In the genomic region with DNA sequence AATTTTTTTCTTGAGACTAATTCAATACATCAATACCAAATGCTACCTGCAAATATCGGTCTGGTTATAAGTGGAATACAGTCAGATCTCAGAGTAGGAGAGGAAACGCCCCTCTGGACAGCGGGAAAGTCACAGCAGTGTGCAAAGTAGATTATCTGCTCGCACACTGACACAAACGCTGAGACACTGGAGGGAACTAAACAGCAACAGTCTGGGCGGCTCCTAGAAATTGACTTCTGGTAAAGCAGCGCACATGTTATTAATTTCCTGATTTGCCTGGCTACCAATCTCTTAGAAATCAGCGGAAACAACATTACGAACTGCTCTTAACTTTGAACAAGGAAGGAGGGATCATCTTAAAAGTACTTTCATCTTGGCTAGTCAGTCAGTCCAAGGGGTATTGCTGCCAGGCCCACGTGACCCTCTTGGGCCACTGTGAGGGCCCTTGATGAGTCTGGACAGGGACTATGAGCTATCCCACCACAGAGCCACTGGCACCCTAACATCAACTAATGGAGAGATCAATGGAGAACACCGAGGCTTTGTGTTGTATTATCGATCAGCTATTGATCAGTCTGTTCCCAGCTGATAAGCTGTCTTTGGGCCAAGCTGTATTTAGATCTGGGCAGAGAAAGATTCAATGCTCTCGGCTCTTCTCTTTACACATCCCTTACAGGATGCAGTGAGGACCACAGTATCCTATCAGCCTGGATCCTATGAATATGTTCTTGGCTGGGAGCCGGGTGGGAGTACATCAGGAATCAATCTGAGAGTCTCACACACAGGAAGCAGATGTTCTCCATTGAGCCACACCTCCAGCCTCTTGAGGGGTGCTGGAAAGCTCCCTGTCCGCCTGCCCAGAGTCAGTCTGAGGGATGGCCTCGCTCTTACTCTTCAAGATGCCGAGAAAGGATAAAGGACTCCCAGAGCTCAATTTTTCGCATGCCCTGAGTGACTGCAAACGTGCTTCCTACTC, we compare ENCODE assay signal across 12 mouse cellular contexts. TPM values are rescaled to one million over a fixed set of nuclear protein-coding genes. Genes with fewer than 3 reads are reported as not detected.
DNase-seq lines count a peak whose midpoint lies in the region; ATAC-seq lines count a peak whose summit lies in the region.
"Had no signal": no experiment of that assay in that cellular context is flagged by ENCODE, and none has a peak within 500 bp of the region (broad histone marks: within the 10 kb centered on the region; RNA-seq: fewer than 3 reads in every experiment).

No protein-coding gene starts in this region.

- peak overlapping the region; percentile 60; the same call in 1 of the 2 replicates for H3K27ac ChIP-seq in embryonic facial prominence, embryonic 15.5 days (replicated peaks)
- no peak overlapping the region for H3K27ac ChIP-seq in liver, embryonic 11.5 days (ENCODE audit: low read depth, low read length)
- no peak overlapping the region for H3K27ac ChIP-seq in midbrain, embryonic 14.5 days (replicated peaks; ENCODE audit: low read depth, low read length)
- H3K27ac ChIP-seq: intestine, embryonic 15.5 days had no signal

- WGBS in embryonic facial prominence, embryonic 15.5 days, result 34% methylated on average over 19 of the region's 19 CpGs
- 66% methylated on average over 19 of the region's 19 CpGs for WGBS in liver, embryonic 11.5 days
- WGBS in midbrain, embryonic 14.5 days, result 78% methylated on average over 19 of the region's 19 CpGs

- H3K4me1 ChIP-seq in embryonic facial prominence, embryonic 15.5 days, result peaks cover 19% of the 10 kb centered on the region
- H3K4me1 ChIP-seq in liver, embryonic 11.5 days (replicated peaks; ENCODE audit: control insufficient read depth, insufficient read depth, low read length), result peaks cover 8% of the 10 kb centered on the region; the same call in 1 of the 2 replicates
- no peaks in the 10 kb centered on the region; the same call in 1 of the 2 replicates for H3K4me1 ChIP-seq in midbrain, embryonic 14.5 days (ENCODE audit: control insufficient read depth, insufficient read depth, low read length)

- no peak overlapping the region for H3K9ac ChIP-seq in embryonic facial prominence, embryonic 15.5 days
- H3K9ac ChIP-seq in liver, embryonic 11.5 days (ENCODE audit: low read depth, low read length), result no peak overlapping the region
- H3K9ac ChIP-seq in midbrain, embryonic 14.5 days (replicated peaks; ENCODE audit: low read length), result no peak overlapping the region
- H3K9ac ChIP-seq: intestine, embryonic 15.5 days had no signal

- no peaks in the 10 kb centered on the region for H3K9me3 ChIP-seq in embryonic facial prominence, embryonic 15.5 days (replicated peaks)
- H3K9me3 ChIP-seq in liver, embryonic 11.5 days (ENCODE audit: control insufficient read depth, low read length), result no peaks in the 10 kb centered on the region
- no peaks in the 10 kb centered on the region for H3K9me3 ChIP-seq in midbrain, embryonic 14.5 days (ENCODE audit: control insufficient read depth, low read length)
- H3K9me3 ChIP-seq: intestine, embryonic 15.5 days; megakaryocyte, embryonic 14.5 days had no signal

- H3K36me3 ChIP-seq in embryonic facial prominence, embryonic 15.5 days, result no peaks in the 10 kb centered on the region
- H3K36me3 ChIP-seq in liver, embryonic 11.5 days (ENCODE audit: control insufficient read depth, insufficient read depth, low read length), result no peaks in the 10 kb centered on the region
- H3K36me3 ChIP-seq in midbrain, embryonic 14.5 days (ENCODE audit: control insufficient read depth, insufficient read depth, low read length), result no peaks in the 10 kb centered on the region
- H3K36me3 ChIP-seq: intestine, embryonic 15.5 days had no signal

- no peak overlapping the region for H3K4me3 ChIP-seq in embryonic facial prominence, embryonic 15.5 days (replicated peaks)
- no peak overlapping the region for H3K4me3 ChIP-seq in liver, embryonic 11.5 days (ENCODE audit: low read depth, low read length)
- no peak overlapping the region for H3K4me3 ChIP-seq in midbrain, embryonic 14.5 days (replicated peaks; ENCODE audit: low read depth, low read length)
- H3K4me3 ChIP-seq: intestine, embryonic 15.5 days; megakaryocyte, embryonic 14.5 days had no signal

- no peaks in the 10 kb centered on the region for H3K27me3 ChIP-seq in embryonic facial prominence, embryonic 15.5 days
- no peaks in the 10 kb centered on the region for H3K27me3 ChIP-seq in liver, embryonic 11.5 days (replicated peaks; ENCODE audit: control insufficient read depth, insufficient read depth, low read length)
- H3K27me3 ChIP-seq in midbrain, embryonic 14.5 days (ENCODE audit: control insufficient read depth, insufficient read depth, low read length), result no peaks in the 10 kb centered on the region
- H3K27me3 ChIP-seq: intestine, embryonic 15.5 days had no signal

- DNase-seq in gastrocnemius, adult 18-20 months (ENCODE audit: low spot score), result peak; percentile 32
- no peak for DNase-seq in gastrocnemius, postnatal 36 days
- no peak for DNase-seq in liver, embryonic 11.5 days (ENCODE audit: low spot score)
- peak; percentile 69 for DNase-seq in lung, postnatal 36 days
- DNase-seq in midbrain, embryonic 14.5 days, result no peak
- no peak for DNase-seq in heart, adult 11 months
- DNase-seq: cerebellum, adult 9-11 months; kidney, postnatal 36 days had no signal

- ATAC-seq in embryonic facial prominence, embryonic 15.5 days (ENCODE audit: insufficient number of reproducible peaks, low FRiP score, low TSS enrichment, low read depth), result peak; percentile 55; the same call in 1 of the 2 replicates
- peak; percentile 32; the same call in 1 of the 2 replicates for ATAC-seq in liver, embryonic 11.5 days (replicated peaks; ENCODE audit: low FRiP score)
- ATAC-seq in midbrain, embryonic 14.5 days (ENCODE audit: low FRiP score, low TSS enrichment), result no peak
- ATAC-seq in erythroid progenitor cell, adult 5-6 weeks (replicated peaks; ENCODE audit: low FRiP score, poor library complexity, severe bottlenecking), result no peak
- ATAC-seq: intestine, embryonic 15.5 days had no signal

- H3K4me2 ChIP-seq in embryonic facial prominence, embryonic 15.5 days (replicated peaks), result peak overlapping the region; percentile 21; the same call in 1 of the 2 replicates
- H3K4me2 ChIP-seq in liver, embryonic 11.5 days, result no peak overlapping the region
- no peak overlapping the region for H3K4me2 ChIP-seq in midbrain, embryonic 14.5 days (ENCODE audit: low read length)
- H3K4me2 ChIP-seq: intestine, embryonic 15.5 days had no signal

- intact Hi-C loops in gastrocnemius, postnatal 36 days (cut with DNase I), result no loop called here

RNA-seq across cellular contexts. Expression of a gene that starts 28.3 kb away (rescaled TPM):
- 1 to 10 TPM; 3.7 to 4.2 TPM for total RNA-seq in gastrocnemius, adult 18-20 months (2021)
- total RNA-seq in gastrocnemius, postnatal 36 days (2021), result 1 to 10 TPM; 1.9 to 2.2 TPM
- polyA plus RNA-seq in embryonic facial prominence, embryonic 15.5 days (2015; fragmentation: Nextera tagmentation; extraction: Ambion mirVana), result 5.2 and 5.4 TPM in 2 replicates
- 2.1 and 2.3 TPM in 2 replicates for polyA plus RNA-seq in liver, embryonic 11.5 days (2014; fragmentation: Nextera tagmentation; extraction: Ambion mirVana)
- polyA plus RNA-seq in midbrain, embryonic 14.5 days (2014; fragmentation: Nextera tagmentation; extraction: Ambion mirVana), result 3.8 and 5.1 TPM in 2 replicates
- total RNA-seq in erythroid progenitor cell, adult 5-6 weeks (2015; ENCODE audit: low replicate concordance), result 0.72 and 1.7 TPM in 2 replicates
- 2.7 TPM in 1 of 2 replicates, not detected in the other for total RNA-seq in erythroid progenitor cell, adult 5-6 weeks (2017; ENCODE audit: low replicate concordance)

Comparison
In these comparisons a context has a peak if more than half of its experiments do, and no peak if none do; other contexts are left out.
1. DNase-seq: peak in gastrocnemius, adult 18-20 months (single experiment) and lung, postnatal 36 days (single experiment); none in gastrocnemius, postnatal 36 days (0 of 2), liver, embryonic 11.5 days (single experiment), midbrain, embryonic 14.5 days (single experiment) and heart, adult 11 months (single experiment).
2. ATAC-seq: peak in embryonic facial prominence, embryonic 15.5 days (single experiment) and liver, embryonic 11.5 days (single experiment); none in midbrain, embryonic 14.5 days (single experiment) and erythroid progenitor cell, adult 5-6 weeks (single experiment).